Mouse (Mus musculus) ZHBTc4 (cell line): ENCODE measurements around the gene Mmd.
"Not testable (repeated sequence)": the region's sequence is repeated elsewhere in the genome, so short reads cannot be mapped to it uniquely, and the experiment has no call there.

Experiments
- DNase-seq: peaks from one replicate; pipeline ENCODE4 v3.0.0-alpha.2; 2011; ENCODE audit warnings: low read depth, low spot score

The Mmd gene

DNA sequence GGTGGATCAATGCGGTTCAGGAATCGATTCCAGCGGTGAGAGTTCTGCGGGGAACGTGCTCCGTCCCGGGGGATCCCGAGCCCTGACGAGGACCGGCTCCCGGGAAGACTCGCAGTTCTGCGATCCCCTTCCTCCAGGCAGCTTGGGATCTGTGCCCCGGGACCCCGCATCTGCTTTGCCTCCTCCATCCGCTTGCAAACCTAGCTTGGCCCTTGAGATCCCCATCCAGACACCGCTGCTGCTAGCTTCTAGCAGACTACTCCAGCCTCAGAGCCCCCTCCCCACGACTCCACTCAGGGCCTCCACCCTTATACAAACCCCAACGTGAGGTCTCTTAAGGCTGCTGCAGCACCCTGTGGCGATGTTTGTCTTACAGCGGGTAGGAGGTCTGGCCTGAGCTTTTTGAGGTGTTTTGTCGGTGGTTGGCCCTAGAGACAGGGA is 465 bp downstream of the Mmd start:
- no peak for DNase-seq

DNA sequence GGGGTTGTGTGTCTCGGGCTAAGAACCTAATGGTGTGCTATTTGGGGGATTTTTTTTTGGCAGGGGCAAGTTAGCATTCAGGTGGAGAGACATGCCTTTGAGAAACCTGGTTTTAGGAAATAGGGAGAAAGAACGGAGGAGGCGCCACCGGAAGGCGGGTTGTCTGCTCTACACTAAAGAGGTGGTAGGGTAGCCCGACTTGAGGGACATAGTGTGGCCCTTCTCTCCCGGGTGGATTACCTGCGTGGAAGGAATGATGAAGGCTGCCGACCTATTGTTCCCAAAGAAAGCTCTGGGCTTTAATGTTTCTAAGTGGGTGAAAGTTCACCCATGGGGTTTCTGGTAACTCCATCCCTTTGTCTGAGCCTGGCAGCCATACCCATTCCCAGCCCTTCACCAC is 933 bp downstream of the Mmd start:
- DNase-seq: no peak

DNA sequence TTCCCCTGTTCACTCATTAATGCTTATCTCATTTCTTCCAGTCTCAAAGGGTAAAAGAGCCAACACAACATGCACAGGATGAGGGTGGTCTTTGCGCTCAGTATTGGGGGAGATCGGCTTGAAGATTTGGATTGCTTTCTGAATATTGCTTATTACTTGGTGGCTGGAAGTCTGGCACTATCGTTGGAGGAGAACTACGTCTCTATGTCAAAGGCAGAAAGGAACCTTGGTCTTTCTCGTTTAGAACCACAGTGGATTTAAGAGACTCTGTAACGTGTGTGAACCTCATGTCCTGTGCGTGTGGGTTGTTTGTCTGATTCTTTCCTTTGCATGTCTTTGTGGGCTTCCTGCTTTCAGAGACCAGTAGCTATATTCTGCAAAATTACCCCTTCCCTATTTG is 1.5 kb downstream of the Mmd start:
- no peak for DNase-seq

DNA sequence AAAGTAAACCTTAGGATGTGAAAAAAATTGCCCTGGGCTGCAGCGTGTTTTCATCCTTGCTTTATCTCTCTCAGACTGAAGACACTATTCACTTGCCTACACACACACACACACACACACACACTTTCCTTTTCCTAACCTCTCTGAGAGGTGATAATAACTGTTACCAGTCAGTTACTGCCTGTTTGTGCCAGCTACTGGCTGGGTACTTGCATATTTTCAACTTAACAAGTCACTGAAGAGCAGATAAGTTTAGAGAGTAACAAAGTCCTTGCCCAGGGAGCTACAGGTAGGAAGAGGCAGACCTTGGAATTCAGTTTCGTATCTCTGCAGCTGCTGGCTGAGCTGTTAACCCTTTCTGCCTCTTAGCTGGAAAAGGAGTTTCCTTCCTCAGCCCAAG is 2.7 kb downstream of the Mmd start:
- DNase-seq: no peak

DNA sequence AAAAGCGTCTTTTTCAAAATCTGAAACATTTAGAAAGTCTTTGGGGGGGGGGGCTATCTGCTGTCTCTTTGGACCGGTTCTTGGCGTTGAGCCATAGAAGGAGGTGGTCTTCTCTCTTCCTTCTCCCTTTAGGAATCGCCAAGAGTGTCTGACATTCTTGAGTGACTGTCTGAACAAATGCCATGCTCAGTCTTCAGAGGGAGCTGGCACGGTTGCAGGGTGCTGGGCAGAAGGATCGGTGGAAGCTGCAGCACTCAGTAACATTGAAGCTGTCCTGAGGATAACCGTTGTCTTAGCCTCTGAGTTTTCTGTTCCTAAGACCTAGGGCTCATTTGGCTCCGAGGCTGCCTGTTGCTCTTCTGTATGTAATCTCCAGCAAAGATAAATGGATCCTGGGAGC is 3.1 kb downstream of the Mmd start:
- no peak for DNase-seq

DNA sequence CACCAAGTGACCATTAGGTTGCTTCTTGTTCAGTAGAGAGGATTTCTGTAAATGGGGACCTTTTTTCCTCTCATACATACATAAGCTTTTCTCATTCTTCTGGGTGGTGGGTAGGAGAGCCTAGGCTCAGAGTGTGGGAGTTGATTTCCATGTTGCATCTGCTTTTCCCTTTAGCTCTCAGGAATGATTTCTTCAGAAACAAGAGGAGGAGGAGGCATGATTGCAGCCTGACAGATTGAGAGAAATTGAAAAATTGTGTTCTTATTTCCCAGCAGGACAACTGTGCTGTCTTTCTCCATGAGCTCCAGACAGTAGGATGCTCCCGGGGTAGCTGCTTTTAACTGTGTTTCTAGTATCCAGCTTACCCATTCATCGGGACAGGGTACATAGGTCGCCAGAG is 5.3 kb downstream of the Mmd start:
- no peak for DNase-seq

DNA sequence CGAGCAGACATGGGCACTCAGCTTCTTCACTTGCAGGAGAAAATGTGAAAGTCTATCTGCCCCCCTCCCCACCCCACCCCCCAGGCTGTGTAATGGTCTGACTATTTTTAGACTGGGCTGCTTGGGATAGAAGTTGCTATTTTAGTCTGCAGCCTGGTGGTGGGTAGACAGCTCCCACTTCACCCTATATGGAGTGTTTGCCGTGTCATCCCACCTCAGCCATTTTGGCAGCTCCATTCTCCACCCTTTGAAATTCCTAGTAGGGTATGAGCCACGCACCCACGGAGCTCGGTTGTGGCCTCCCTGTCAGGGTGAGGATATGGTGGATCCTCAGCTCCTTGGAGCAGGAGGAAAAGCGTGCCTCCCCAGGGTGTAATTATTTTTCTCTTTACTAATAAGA is 6.4 kb downstream of the Mmd start:
- no peak for DNase-seq

DNA sequence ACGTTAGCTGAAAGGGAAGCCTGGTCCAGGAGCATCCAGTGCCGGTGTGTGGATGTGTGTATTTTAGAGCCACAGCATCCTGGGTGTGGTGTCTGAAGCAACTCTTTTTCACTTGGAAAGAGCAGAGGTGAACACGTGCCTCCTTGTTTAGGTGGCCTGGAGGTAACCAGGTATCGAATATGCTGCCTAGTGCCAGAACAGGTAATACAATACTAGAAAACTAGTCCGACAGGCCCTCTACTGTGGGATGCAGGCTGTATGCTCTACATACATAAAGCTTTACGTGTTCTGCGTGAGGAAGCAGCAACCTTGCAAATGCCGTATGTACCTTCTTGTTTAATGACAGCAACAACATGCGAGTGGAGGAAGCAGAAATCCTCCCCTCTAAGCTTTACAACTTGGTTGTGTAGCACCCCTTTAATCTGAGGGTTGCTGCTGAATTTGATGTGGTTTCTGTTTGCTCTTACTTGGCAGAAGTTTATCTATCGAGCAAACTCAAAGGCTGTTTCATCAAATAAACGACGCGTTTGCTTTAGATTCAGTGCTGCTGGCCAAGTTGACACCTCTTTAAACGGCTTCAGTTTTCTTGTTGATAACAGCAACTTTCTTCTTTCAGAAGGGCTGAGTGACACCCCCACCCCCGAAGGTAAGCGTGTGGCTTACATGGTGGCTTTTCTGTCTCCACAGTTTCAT is 7.7 kb downstream of the Mmd start:
- DNase-seq: no peak

DNA sequence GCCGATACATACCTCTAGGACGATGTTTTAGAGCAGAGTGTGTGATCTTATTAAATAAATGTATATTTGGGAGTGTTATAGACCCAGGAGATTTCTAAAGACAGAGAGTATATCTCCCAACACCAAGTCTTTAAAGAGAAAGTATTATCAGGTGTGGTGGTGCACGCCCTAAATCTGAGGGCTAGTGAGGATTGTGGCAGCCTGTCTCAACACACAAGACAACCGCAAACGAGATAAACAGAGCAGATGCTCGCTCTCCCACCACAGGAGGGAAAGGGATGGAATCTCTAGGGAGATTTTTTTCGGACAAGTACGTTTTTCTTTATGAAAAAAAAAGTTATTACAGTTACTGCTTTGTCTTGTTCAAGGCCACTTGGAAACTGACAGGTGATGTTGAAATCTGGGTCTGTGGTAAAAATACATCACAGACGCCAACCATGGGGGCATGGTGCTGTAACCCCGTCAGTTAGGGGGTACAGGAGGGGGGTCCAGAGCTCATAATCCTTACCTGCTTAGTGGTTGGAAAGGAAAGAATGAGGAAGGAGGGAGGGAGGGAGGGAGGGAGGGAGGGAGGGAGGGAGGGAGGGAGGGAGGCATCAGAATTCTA is 9.2 kb downstream of the Mmd start:
- no peak for DNase-seq

DNA sequence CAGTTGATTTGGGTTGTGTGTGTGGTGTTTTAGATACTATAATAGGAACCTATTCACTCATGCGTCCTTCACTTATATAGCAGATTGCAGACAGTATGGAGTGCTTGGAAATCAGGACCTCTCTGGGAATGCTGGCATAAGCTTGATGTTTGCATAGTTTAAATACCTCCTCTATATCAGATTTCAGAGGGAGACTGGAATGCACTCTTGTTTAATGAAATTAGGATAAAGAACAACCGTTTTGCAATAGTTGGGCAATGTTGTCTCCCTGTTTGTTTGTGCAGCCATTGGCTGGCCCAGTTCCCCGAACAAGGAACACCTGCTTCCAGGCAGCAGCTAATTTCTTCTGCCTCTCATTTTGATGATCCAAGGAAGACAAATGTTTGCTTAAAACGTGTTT is 9.8 kb downstream of the Mmd start:
- DNase-seq: no peak

DNA sequence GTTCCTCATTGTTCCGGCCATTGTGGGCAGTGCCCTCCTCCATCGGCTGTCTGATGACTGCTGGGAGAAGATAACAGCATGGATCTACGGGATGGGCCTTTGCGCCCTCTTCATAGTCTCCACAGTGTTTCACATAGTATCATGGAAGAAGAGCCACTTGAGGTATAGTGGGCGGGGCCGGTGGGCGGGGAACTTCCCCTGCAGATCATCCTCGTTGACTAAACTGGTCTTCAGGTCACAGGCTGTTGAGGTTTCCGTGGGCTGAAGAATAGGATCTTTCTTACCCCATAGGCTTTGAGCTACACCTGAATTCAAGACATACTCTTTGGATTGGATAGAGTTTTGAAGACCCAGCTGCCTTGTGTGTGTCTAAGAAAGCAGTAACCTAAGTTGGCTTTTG is 10.6 kb downstream of the Mmd start:
- DNase-seq: no peak

DNA sequence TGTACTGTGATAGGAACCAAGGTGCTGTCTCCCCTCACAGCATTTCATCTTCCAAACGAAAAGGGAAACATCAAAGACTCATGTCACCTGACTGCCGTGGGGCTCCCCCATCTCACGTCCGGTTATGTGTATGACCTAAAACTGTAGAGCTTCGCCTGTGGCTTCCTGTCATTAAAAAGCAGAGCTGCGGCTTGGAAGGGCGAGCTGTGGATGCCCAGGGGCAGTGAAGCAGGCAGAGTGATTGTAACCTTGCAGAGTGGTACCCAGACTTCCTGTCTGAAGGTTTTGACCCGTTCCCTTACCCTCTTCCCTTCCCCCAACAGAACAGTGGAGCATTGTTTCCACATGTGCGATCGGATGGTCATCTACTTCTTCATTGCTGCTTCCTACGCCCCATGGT is 14.9 kb downstream of the Mmd start:
- no peak for DNase-seq

DNA sequence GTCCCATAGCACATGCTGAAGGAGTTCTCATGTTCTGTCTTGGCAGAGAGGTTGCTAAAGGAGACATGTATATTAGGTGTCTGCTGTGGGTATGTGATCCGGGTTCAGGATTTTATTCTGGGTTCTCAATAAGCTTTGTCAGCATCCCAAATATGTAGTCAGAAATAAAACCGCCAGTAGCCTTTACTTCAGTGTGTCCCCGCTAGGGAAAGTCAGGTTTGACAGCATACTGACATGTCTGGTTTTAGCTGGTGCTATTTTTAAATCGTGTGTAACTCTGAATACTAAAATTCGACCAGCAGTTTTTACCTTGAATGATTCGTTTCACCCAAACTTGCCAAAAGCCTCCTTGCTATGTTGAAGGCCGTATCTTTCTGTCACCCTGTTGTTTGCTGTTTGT is 16.3 kb downstream of the Mmd start:
- DNase-seq: no peak

DNA sequence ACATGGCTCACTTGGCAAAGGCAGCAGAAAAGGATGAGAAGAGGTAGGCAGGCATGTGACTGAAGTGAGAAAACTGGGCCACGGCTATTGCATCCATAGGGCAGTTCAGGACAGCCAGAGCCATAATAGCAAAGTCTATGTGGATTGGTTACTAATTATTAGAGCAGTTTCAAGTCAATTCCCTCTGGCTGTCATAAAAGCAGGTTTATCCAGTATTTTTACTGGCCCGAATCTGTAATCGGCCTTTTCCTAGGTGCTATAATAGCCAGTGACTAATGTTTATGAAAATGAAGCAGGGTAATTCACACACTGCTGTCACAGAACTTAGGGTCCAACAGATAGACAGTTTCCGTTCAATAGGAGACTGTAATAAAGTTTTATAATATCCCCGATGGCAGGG is 19.7 kb downstream of the Mmd start:
- no peak for DNase-seq

DNA sequence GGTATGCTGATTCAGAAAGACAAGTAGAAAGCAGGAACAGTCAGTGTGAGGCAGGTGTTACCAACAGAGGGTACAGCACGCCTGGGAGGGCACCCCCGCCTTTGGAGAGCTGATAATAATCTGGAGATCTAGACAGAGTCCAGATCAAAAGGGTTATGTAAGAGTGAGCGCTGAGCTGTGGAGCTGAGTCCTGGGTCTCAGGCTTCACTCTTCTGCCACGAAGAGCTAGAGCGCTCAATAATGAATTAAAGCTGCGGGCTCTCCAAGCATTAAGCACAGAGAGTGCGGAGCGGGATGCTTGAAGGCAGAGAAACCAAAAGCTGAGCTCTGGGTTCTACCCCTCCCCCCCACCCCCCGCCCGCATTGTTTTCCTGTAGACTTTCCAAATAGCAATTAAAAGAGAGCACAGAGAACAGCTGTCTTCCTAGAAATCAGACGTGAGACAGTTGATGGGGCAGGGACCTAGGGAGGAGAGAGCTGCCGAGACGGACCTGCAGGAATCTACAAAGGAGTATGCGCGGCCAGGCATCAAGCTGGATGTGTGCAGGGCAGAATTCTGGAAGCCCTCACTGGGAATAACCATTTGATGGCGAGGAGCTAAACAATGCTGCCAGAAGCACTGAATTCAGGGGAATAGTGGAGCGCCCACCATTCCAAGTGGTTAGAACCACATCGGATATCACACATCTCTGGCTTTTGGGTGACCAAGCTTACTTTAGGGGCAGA is 20.3 kb downstream of the Mmd start:
- no peak for DNase-seq

DNA sequence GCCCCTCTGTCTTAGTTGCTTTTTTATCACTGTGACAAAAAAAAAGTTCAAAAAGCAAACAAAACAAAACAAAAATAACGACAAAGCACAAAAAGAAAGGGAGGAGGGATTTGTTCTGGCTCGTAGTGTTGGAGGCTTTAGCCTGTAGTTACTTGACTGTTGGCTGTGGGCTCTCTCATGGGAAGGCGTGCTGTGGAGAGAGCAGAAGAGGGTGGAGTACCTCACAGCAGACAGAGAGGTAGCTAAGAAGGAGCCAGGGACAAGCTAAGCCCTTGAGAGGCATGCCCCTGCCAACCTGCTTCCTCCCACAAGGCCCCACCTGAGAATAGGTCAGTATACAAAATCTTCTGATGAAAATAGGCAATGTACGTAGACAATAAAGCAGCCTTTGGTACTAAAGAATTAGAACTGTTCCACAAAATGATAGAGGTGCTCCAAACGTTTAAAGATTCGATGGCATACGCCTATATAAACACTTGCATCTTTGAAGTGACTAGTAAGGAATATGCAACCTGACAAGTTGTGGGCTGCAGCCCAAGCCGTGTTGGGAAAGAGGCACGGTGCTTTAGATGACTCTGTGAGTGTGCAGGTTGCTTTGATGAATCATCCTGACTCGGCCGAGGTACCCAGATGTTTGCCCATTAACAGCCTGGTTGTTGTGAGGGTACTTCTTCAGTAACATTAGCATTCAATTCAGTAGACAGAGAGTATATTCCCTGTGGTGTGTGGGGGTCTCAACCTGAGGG is 21.0 kb downstream of the Mmd start:
- DNase-seq: no peak

DNA sequence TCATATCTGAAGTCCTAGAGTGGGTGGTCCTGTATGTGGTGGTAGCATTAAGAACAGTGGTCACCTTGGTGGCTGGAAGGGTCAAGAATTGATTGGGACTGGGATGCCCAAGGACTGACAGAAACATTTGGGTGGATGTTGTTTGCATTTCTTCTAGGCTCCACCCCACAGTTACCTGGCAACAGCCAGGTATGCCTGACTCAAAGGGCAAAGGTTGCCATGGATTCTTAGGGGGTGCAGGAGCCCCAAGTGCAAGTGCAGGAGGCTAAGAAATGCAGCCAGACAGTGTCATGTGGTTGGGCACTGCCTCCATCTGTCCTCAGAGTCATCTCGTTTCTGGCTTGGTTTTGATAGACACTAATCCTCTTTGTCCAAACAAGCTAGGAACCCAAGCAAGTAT is 24.9 kb downstream of the Mmd start:
- no peak for DNase-seq

DNA sequence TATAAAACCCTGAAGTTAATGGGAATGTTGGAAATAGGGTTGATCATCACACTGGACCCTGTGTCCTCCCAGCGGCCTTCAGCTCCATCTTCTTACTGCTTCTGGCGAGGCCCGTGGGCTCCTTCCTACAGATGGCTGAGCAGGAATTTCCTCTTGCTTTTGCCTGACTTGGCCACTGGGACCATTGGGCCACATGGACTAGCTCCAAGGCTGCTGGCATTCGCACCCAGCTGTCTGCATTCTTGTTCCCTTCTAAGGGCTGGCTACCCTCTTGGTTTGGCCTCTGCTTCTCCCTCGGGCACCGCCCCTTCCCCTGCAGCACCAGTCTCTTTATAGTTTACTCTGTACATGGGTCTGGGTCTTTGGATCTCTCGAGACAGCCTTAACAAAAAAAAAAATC is 26.4 kb downstream of the Mmd start:
- DNase-seq: no peak

DNA sequence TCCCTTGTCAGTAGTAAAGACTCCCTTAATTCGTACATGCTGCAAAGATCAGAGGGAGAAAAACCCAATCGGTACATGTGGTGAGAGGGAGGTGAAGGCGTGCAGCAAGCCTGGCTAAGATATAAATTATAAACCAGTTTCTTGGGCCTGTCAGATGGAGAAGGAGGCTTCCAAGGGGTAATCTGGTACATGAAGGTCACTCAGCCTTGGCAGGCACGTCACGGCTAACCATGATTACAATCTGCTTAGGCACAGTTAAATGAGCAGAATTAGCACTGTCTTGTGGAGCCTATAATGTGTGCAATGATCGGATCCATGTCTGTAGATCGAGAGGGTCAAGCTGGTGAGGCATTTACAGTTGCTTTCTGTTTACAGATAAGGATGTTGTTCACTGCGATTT is 26.9 kb downstream of the Mmd start:
- no peak for DNase-seq

DNA sequence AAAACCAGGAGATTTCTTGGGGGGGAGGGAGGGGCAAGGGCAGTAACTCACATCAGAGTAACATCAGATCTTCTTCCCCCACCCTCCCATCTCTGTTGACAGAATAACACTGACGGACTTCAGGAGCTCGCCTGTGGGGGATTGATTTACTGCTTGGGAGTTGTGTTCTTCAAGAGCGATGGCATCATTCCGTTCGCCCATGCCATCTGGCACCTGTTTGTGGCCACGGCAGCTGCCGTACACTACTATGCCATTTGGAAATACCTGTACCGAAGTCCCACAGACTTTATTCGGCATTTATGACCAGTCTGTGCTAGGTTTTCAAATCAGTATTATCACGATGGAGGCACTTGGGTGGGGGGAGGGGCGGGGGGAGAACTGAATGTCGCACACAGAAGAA is 27.3 kb downstream of the Mmd start:
- DNase-seq: no peak

DNA sequence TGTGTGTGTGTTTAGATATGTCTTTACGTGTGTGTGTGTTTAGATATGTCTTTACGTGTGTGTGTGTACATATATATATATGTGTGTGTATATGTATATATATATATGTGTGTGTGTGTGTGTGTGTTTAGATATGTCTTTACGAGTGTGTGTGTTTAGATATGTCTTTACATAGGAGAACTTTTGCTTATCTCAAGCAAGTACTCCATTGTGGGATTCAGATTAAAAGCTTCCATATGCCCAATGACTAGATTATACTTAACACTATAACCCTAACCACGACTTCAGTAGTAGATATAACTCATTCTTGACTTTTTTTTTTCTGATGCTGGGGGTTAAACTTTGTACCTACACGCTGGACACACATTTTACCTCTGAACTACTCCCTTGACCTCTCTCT is 30.8 kb downstream of the Mmd start:
- no peak for DNase-seq

DNA sequence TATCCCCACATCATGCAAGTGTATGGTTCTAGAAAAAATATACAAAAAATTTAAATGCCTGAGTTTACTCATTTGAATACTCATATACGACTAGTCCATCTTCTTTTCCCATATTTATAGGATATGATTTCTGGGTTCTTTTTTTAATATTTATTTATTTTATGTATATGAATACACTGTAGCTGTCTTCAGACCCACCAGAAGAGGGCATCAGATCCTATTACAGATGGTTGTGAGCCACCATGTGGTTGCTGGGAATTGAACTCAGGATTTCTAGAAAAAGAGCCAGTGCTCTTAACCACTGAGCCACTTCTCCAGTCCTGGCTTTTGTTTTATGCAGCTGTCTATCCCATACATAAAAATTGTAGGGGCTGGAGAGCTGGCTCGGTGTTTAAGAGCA is 32.7 kb downstream of the Mmd start:
- DNase-seq: not testable (repeated sequence)

DNA sequence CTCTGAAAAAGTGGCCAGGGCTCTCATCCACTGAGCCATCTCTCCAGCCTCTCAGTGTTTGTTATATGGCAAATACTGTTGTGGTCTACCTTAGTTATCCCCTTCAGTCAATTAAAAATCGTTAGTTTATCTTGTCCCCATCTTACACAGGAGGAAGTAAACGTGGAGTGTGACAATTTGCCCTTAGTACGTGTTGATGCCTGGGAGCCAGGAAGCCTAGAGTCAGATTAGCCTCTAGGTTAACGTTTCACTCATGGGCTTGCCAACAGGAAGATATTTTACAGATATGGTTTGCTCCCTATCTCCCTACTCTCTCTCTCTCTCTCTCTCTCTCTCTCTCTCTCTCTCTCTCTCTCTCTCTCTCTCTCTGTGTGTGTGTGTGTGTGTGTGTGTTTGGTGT is 33.9 kb downstream of the Mmd start:
- DNase-seq: no peak
